ENCODE assay signal across 18 mouse cellular contexts in genomic region chr11:54771549-54771948, GRCm38 (mm10).
"Had no signal": no experiment of that assay in that cellular context is flagged by ENCODE, and none has a peak within 500 bp of the region (broad histone marks: within the 10 kb centered on the region; RNA-seq: fewer than 3 reads in every experiment).

No protein-coding gene starts in this region.

- ATAC-seq: midbrain, embryonic 13.5 days; midbrain, embryonic 16.5 days had no signal

- DNase-seq: kidney, adult 11 months; kidney, adult 9 months; kidney, postnatal 14 days; kidney, postnatal 4 days; liver, embryonic 13.5 days; lung, adult 2 months; lung, postnatal 14 days; lung, postnatal 4 days; right cerebral cortex, adult 18-20 months; right cerebral cortex, postnatal 14 days; right cerebral cortex, postnatal 4 days; thymus, postnatal 25 days had no signal

- H3K27ac ChIP-seq: liver, embryonic 13.5 days; midbrain, embryonic 10.5 days; midbrain, embryonic 13.5 days; neural tube, embryonic 12.5 days; neural tube, embryonic 15.5 days; stomach, postnatal 0 days had no signal

- H3K4me3 ChIP-seq: liver, embryonic 13.5 days; midbrain, embryonic 10.5 days; midbrain, embryonic 13.5 days; neural tube, embryonic 12.5 days; neural tube, embryonic 15.5 days had no signal
